Mouse (Mus musculus): ENCODE measurements around the gene Sh2d5.

Sh2d5 gene

GRCm38 (mm10) chr4:138246756-138247665, 3.2 kb upstream of the Sh2d5 start:
- peak overlapping the region; percentile 7; the same call in 1 of the 2 replicates for H3K4me3 ChIP-seq (replicated peaks; ENCODE audit: low read length)
- TF ChIP-seq NANOG (IDR thresholded peaks at IDR 0.05; ENCODE audit: borderline replicate concordance, low read length), result no peak
- TF ChIP-seq CTCF (conservative IDR thresholded peaks at IDR 0.05; ENCODE audit: low read length), result no peak
- no peak for TF ChIP-seq POU5F1 (IDR thresholded peaks at IDR 0.05; ENCODE audit: borderline replicate concordance, low read length)
- no peaks in the 10 kb centered on the region for H3K9me3 ChIP-seq (ENCODE audit: low read length)
- peaks cover 36% of the 10 kb centered on the region for H3K36me3 ChIP-seq (ENCODE audit: insufficient read depth, low read length)
- peaks cover 39% of the 10 kb centered on the region for H3K27me3 ChIP-seq (ENCODE audit: insufficient read depth, low read length)
- peaks cover 54% of the 10 kb centered on the region for H3K4me1 ChIP-seq (replicated peaks; ENCODE audit: low read depth, low read length)

- Histone ChIP-seq H3K4me3 (replicated peaks; ENCODE audit: low read length) (peak overlapping the region; percentile 50), H3K4me1 (replicated peaks; ENCODE audit: low read depth, low read length) (peaks cover 62% of the 10 kb centered on the region), H3K36me3 (ENCODE audit: insufficient read depth, low read length) (no peaks in the 10 kb centered on the region), H3K27me3 (ENCODE audit: insufficient read depth, low read length) (peaks cover 87% of the 10 kb centered on the region), H3K9me3 (ENCODE audit: low read length) (no peaks in the 10 kb centered on the region)
- TF ChIP-seq POU5F1 (IDR thresholded peaks at IDR 0.05; ENCODE audit: borderline replicate concordance, low read length) (no peak), NANOG (IDR thresholded peaks at IDR 0.05; ENCODE audit: borderline replicate concordance, low read length) (peak; percentile 24; the same call in 1 of the 2 replicates)
These were observed 1.6 kb downstream of the Sh2d5 start for GRCm38 (mm10) chr4:138251819-138252218.

GRCm38 (mm10) chr4:138252231-138252630, 2.0 kb downstream of the Sh2d5 start:
- H3K9me3 ChIP-seq (ENCODE audit: low read length), result no peaks in the 10 kb centered on the region
- TF ChIP-seq NANOG (IDR thresholded peaks at IDR 0.05; ENCODE audit: borderline replicate concordance, low read length), result no peak
- no peak for TF ChIP-seq CTCF (conservative IDR thresholded peaks at IDR 0.05; ENCODE audit: low read length)
- no peak for TF ChIP-seq POU5F1 (IDR thresholded peaks at IDR 0.05; ENCODE audit: borderline replicate concordance, low read length)
- peak overlapping the region; percentile 50 for H3K4me3 ChIP-seq (replicated peaks; ENCODE audit: low read length)
- H3K36me3 ChIP-seq (ENCODE audit: insufficient read depth, low read length), result no peaks in the 10 kb centered on the region
- H3K4me1 ChIP-seq (replicated peaks; ENCODE audit: low read depth, low read length), result peaks cover 62% of the 10 kb centered on the region
- H3K27me3 ChIP-seq (ENCODE audit: insufficient read depth, low read length), result peaks cover 90% of the 10 kb centered on the region

- H3K27me3 ChIP-seq (ENCODE audit: insufficient read depth, low read length), result peaks cover 94% of the 10 kb centered on the region
- H3K4me3 ChIP-seq (replicated peaks; ENCODE audit: low read length), result no peak overlapping the region
- H3K9me3 ChIP-seq (ENCODE audit: low read length), result no peaks in the 10 kb centered on the region
- TF ChIP-seq POU5F1 (IDR thresholded peaks at IDR 0.05; ENCODE audit: borderline replicate concordance, low read length) (no peak), CTCF (conservative IDR thresholded peaks at IDR 0.05; ENCODE audit: low read length) (no peak), NANOG (IDR thresholded peaks at IDR 0.05; ENCODE audit: borderline replicate concordance, low read length) (no peak)
- peaks cover 56% of the 10 kb centered on the region for H3K4me1 ChIP-seq (replicated peaks; ENCODE audit: low read depth, low read length)
- H3K36me3 ChIP-seq (ENCODE audit: insufficient read depth, low read length), result 0 out of 2 replicates have a peak, but pooled peaks cover 5% of the 10 kb centered on the region
These were observed 7.0 kb downstream of the Sh2d5 start for GRCm38 (mm10) chr4:138257116-138257687.

GRCm38 (mm10) chr4:138258663-138259062, 8.5 kb downstream of the Sh2d5 start:
- H3K27me3 ChIP-seq (ENCODE audit: insufficient read depth, low read length), result peaks cover 93% of the 10 kb centered on the region
- H3K4me1 ChIP-seq (replicated peaks; ENCODE audit: low read depth, low read length), result peaks cover 52% of the 10 kb centered on the region
- no peak overlapping the region for H3K4me3 ChIP-seq (replicated peaks; ENCODE audit: low read length)
- no peaks in the 10 kb centered on the region for H3K9me3 ChIP-seq (ENCODE audit: low read length)
- TF ChIP-seq POU5F1 (IDR thresholded peaks at IDR 0.05; ENCODE audit: borderline replicate concordance, low read length) (no peak), NANOG (IDR thresholded peaks at IDR 0.05; ENCODE audit: borderline replicate concordance, low read length) (no peak), CTCF (conservative IDR thresholded peaks at IDR 0.05; ENCODE audit: low read length) (no peak)
- 0 out of 2 replicates have a peak, but pooled peaks cover 5% of the 10 kb centered on the region for H3K36me3 ChIP-seq (ENCODE audit: insufficient read depth, low read length)

- TF ChIP-seq POU5F1 (IDR thresholded peaks at IDR 0.05; ENCODE audit: borderline replicate concordance, low read length) (no peak), NANOG (IDR thresholded peaks at IDR 0.05; ENCODE audit: borderline replicate concordance, low read length) (no peak), CTCF (conservative IDR thresholded peaks at IDR 0.05; ENCODE audit: low read length) (no peak)
- peaks cover 93% of the 10 kb centered on the region for H3K27me3 ChIP-seq (ENCODE audit: insufficient read depth, low read length)
- no peak overlapping the region for H3K4me3 ChIP-seq (replicated peaks; ENCODE audit: low read length)
- H3K9me3 ChIP-seq (ENCODE audit: low read length), result no peaks in the 10 kb centered on the region
- 0 out of 2 replicates have a peak, but pooled peaks cover 5% of the 10 kb centered on the region for H3K36me3 ChIP-seq (ENCODE audit: insufficient read depth, low read length)
- peaks cover 51% of the 10 kb centered on the region for H3K4me1 ChIP-seq (replicated peaks; ENCODE audit: low read depth, low read length)
These were observed 9.3 kb downstream of the Sh2d5 start for GRCm38 (mm10) chr4:138259482-138259881.

- Histone ChIP-seq H3K36me3 (ENCODE audit: insufficient read depth, low read length) (0 out of 2 replicates have a peak, but pooled peaks cover 5% of the 10 kb centered on the region), H3K9me3 (ENCODE audit: low read length) (no peaks in the 10 kb centered on the region), H3K4me3 (replicated peaks; ENCODE audit: low read length) (peak overlapping the region; percentile 80), H3K4me1 (replicated peaks; ENCODE audit: low read depth, low read length) (peaks cover 43% of the 10 kb centered on the region), H3K27me3 (ENCODE audit: insufficient read depth, low read length) (peaks cover 88% of the 10 kb centered on the region)
- TF ChIP-seq NANOG (IDR thresholded peaks at IDR 0.05; ENCODE audit: borderline replicate concordance, low read length) (no peak), POU5F1 (IDR thresholded peaks at IDR 0.05; ENCODE audit: borderline replicate concordance, low read length) (no peak), CTCF (conservative IDR thresholded peaks at IDR 0.05; ENCODE audit: low read length) (no peak)
These were observed 11.9 kb downstream of the Sh2d5 start for GRCm38 (mm10) chr4:138261843-138262681.

- H3K4me1 ChIP-seq (replicated peaks; ENCODE audit: low read depth, low read length), result peaks cover 7% of the 10 kb centered on the region
- TF ChIP-seq POU5F1 (IDR thresholded peaks at IDR 0.05; ENCODE audit: borderline replicate concordance, low read length) (no peak), CTCF (conservative IDR thresholded peaks at IDR 0.05; ENCODE audit: low read length) (no peak), NANOG (IDR thresholded peaks at IDR 0.05; ENCODE audit: borderline replicate concordance, low read length) (no peak)
- peaks cover 70% of the 10 kb centered on the region for H3K27me3 ChIP-seq (ENCODE audit: insufficient read depth, low read length)
- H3K36me3 ChIP-seq (ENCODE audit: insufficient read depth, low read length), result no peaks in the 10 kb centered on the region
- no peak overlapping the region for H3K4me3 ChIP-seq (replicated peaks; ENCODE audit: low read length)
- no peaks in the 10 kb centered on the region for H3K9me3 ChIP-seq (ENCODE audit: low read length)
These were observed 17.7 kb downstream of the Sh2d5 start for GRCm38 (mm10) chr4:138267869-138268268.

Measured in E14TG2a.4 (cell line).